Mouse (Mus musculus) heart, postnatal 0 days (tissue): Measurements from ENCODE around the gene Trpv4.

ENCODE experiments used
- CTCF ChIP-seq: IDR thresholded peaks from 2 replicates; pipeline ENCODE4 v1.5.1; 2016; ENCODE audit warnings: antibody characterized with exemption, control low read depth, low read depth
- EP300 ChIP-seq: IDR thresholded peaks from 2 replicates; pipeline ENCODE4 v1.6.1; 2016; ENCODE audit warnings: antibody characterized with exemption, low read depth

- TF ChIP-seq CTCF (no peak), EP300 (no peak)
These were observed 41.7 kb downstream of the Trpv4 start for GRCm38 (mm10) chr5:114616336-114617061.
